Mouse (Mus musculus): ENCODE measurements around the gene Syngr4. TPM values are rescaled to one million over a fixed set of nuclear protein-coding genes. Genes with fewer than 3 reads are reported as not detected.

Syngr4 gene
- polyA plus RNA-seq, 1 experiment, result 0.41 TPM

GRCm38 (mm10) chr7:45867871-45868270 is 28.6 kb downstream of the Syngr4 start:
- Histone ChIP-seq H3K27me3 (ENCODE audit: control insufficient read depth, insufficient read depth, low read length) (peaks cover 15% of the 10 kb centered on the region; the same call in 1 of the 2 replicates), H3K4me3 (ENCODE audit: low read depth, low read length) (no peak overlapping the region), H3K27ac (ENCODE audit: insufficient read depth, low read depth, low read length) (peak overlapping the region; percentile 71), H3K36me3 (ENCODE audit: control insufficient read depth, insufficient read depth, low read length) (no peaks in the 10 kb centered on the region), H3K4me1 (ENCODE audit: control insufficient read depth, insufficient read depth, insufficient read length, low read length) (peaks cover 22% of the 10 kb centered on the region)
- WGBS, result 33% methylated on average over 2 of the region's 2 CpGs
- TF ChIP-seq POLR2A (IDR thresholded peaks at IDR 0.05; ENCODE audit: low read depth, low read length) (no peak), CTCF (IDR thresholded peaks at IDR 0.05; ENCODE audit: extremely low read depth, insufficient read length, insufficient replicate concordance, low read depth, low read length) (no peak)

- Histone ChIP-seq H3K27ac (ENCODE audit: insufficient read depth, low read depth, low read length) (peak overlapping the region; percentile 32), H3K36me3 (ENCODE audit: control insufficient read depth, insufficient read depth, low read length) (no peaks in the 10 kb centered on the region), H3K4me1 (ENCODE audit: control insufficient read depth, insufficient read depth, insufficient read length, low read length) (peaks cover 22% of the 10 kb centered on the region), H3K4me3 (ENCODE audit: low read depth, low read length) (peak overlapping the region; percentile 69), H3K27me3 (ENCODE audit: control insufficient read depth, insufficient read depth, low read length) (0 out of 2 replicates have a peak, but pooled peaks cover 9% of the 10 kb centered on the region)
- WGBS, result 1% methylated on average over 117 of the region's 117 CpGs
- TF ChIP-seq POLR2A (IDR thresholded peaks at IDR 0.05; ENCODE audit: low read depth, low read length), result peak; percentile 58
- TF ChIP-seq CTCF (IDR thresholded peaks at IDR 0.05; ENCODE audit: extremely low read depth, insufficient read length, insufficient replicate concordance, low read depth, low read length), result no peak
Measured at GRCm38 (mm10) chr7:45865925-45866910, 30.3 kb downstream of the Syngr4 start.

GRCm38 (mm10) chr7:45864435-45864834 is 32.1 kb downstream of the Syngr4 start:
- no peaks in the 10 kb centered on the region for H3K27me3 ChIP-seq (ENCODE audit: control insufficient read depth, insufficient read depth, low read length)
- no peak overlapping the region for H3K27ac ChIP-seq (ENCODE audit: insufficient read depth, low read depth, low read length)
- no peak overlapping the region for H3K4me3 ChIP-seq (ENCODE audit: low read depth, low read length)
- peaks cover 21% of the 10 kb centered on the region; the same call in 1 of the 2 replicates for H3K4me1 ChIP-seq (ENCODE audit: control insufficient read depth, insufficient read depth, insufficient read length, low read length)
- TF ChIP-seq POLR2A (IDR thresholded peaks at IDR 0.05; ENCODE audit: low read depth, low read length) (no peak), CTCF (IDR thresholded peaks at IDR 0.05; ENCODE audit: extremely low read depth, insufficient read length, insufficient replicate concordance, low read depth, low read length) (no peak)
- WGBS, result 65% methylated on average over 3 of the region's 3 CpGs
- no peaks in the 10 kb centered on the region for H3K36me3 ChIP-seq (ENCODE audit: control insufficient read depth, insufficient read depth, low read length)

- no peak overlapping the region for H3K27ac ChIP-seq (ENCODE audit: insufficient read depth, low read depth, low read length)
- H3K36me3 ChIP-seq (ENCODE audit: control insufficient read depth, insufficient read depth, low read length), result no peaks in the 10 kb centered on the region
- 81% methylated on average over 7 of the region's 7 CpGs for WGBS
- H3K4me3 ChIP-seq (ENCODE audit: low read depth, low read length), result no peak overlapping the region
- H3K27me3 ChIP-seq (ENCODE audit: control insufficient read depth, insufficient read depth, low read length), result no peaks in the 10 kb centered on the region
- peaks cover 7% of the 10 kb centered on the region; the same call in 1 of the 2 replicates for H3K4me1 ChIP-seq (ENCODE audit: control insufficient read depth, insufficient read depth, insufficient read length, low read length)
- TF ChIP-seq CTCF (IDR thresholded peaks at IDR 0.05; ENCODE audit: extremely low read depth, insufficient read length, insufficient replicate concordance, low read depth, low read length) (no peak), POLR2A (IDR thresholded peaks at IDR 0.05; ENCODE audit: low read depth, low read length) (no peak)
Measured at GRCm38 (mm10) chr7:45862804-45863203, 33.7 kb downstream of the Syngr4 start.

- no peak overlapping the region for H3K4me3 ChIP-seq (ENCODE audit: low read depth, low read length)
- 46% methylated on average over 4 of the region's 4 CpGs for WGBS
- no peak for TF ChIP-seq POLR2A (IDR thresholded peaks at IDR 0.05; ENCODE audit: low read depth, low read length)
- TF ChIP-seq CTCF (IDR thresholded peaks at IDR 0.05; ENCODE audit: extremely low read depth, insufficient read length, insufficient replicate concordance, low read depth, low read length), result no peak
- no peaks in the 10 kb centered on the region; the same call in 1 of the 2 replicates for H3K27me3 ChIP-seq (ENCODE audit: control insufficient read depth, insufficient read depth, low read length)
- H3K4me1 ChIP-seq (ENCODE audit: control insufficient read depth, insufficient read depth, insufficient read length, low read length), result 0 out of 2 replicates have a peak, but pooled peaks cover 2% of the 10 kb centered on the region
- no peaks in the 10 kb centered on the region for H3K36me3 ChIP-seq (ENCODE audit: control insufficient read depth, insufficient read depth, low read length)
- H3K27ac ChIP-seq (ENCODE audit: insufficient read depth, low read depth, low read length), result no peak overlapping the region
Measured at GRCm38 (mm10) chr7:45859008-45859407, 37.5 kb downstream of the Syngr4 start.

- 0 out of 2 replicates have a peak, but pooled peaks cover 2% of the 10 kb centered on the region for H3K4me1 ChIP-seq (ENCODE audit: control insufficient read depth, insufficient read depth, insufficient read length, low read length)
- no peaks in the 10 kb centered on the region; the same call in 1 of the 2 replicates for H3K27me3 ChIP-seq (ENCODE audit: control insufficient read depth, insufficient read depth, low read length)
- H3K4me3 ChIP-seq (ENCODE audit: low read depth, low read length), result peak overlapping the region; percentile 41
- WGBS, result 17% methylated on average over 30 of the region's 30 CpGs
- TF ChIP-seq POLR2A (IDR thresholded peaks at IDR 0.05; ENCODE audit: low read depth, low read length) (no peak), CTCF (IDR thresholded peaks at IDR 0.05; ENCODE audit: extremely low read depth, insufficient read length, insufficient replicate concordance, low read depth, low read length) (no peak)
- no peaks in the 10 kb centered on the region for H3K36me3 ChIP-seq (ENCODE audit: control insufficient read depth, insufficient read depth, low read length)
- no peak overlapping the region for H3K27ac ChIP-seq (ENCODE audit: insufficient read depth, low read depth, low read length)
Measured at GRCm38 (mm10) chr7:45856950-45857901, 39.3 kb downstream of the Syngr4 start.

All from small intestine, adult 2 months (tissue).